Mouse (Mus musculus) CH12.LX (cell line): Measurements from ENCODE around the gene Kif17.

Source experiments
- BHLHE40 ChIP-seq: IDR thresholded peaks from 2 replicates; pipeline ENCODE4 v1.6.1; 2011; ENCODE audit warnings: mild to moderate bottlenecking, low read depth, low read length, improper control_type of control experiment
- CTCF ChIP-seq, 2 experiments: IDR thresholded peaks in 1 of 2; conservative IDR thresholded peaks in 1 of 2; 2 replicates each; pipeline ENCODE4 v1.5.1; 2011 to 2012; ENCODE audit warnings: low read depth in 2 of 2, low read length in 2 of 2, improper control_type of control experiment in 1 of 2, inconsistent platforms in 1 of 2, mild to moderate bottlenecking in 1 of 2, moderate library complexity in 1 of 2
- ETS1 ChIP-seq: conservative IDR thresholded peaks from 2 replicates; pipeline ENCODE4 v1.6.1; 2012; ENCODE audit warnings: low read depth, mild to moderate bottlenecking, inconsistent platforms, low read length, improper control_type of control experiment, moderate library complexity
- HCFC1 ChIP-seq: IDR thresholded peaks from 2 replicates; pipeline ENCODE4 v1.6.1; 2012; ENCODE audit warnings: low read depth, mild to moderate bottlenecking, inconsistent platforms, low read length, improper control_type of control experiment
- MAX ChIP-seq: IDR thresholded peaks from 2 replicates; pipeline ENCODE4 v1.6.1; 2011; ENCODE audit warnings: low read length, improper control_type of control experiment
- NELFE ChIP-seq: IDR thresholded peaks from 2 replicates; pipeline ENCODE4 v1.6.1; 2011; ENCODE audit warnings: low read depth, low read length, improper control_type of control experiment
- NRF1 ChIP-seq: IDR thresholded peaks from 2 replicates; pipeline ENCODE4 v1.6.1; 2014; ENCODE audit warnings: low read depth, mild to moderate bottlenecking, inconsistent platforms, low read length, improper control_type of control experiment, moderate library complexity
- POLR2A ChIP-seq: IDR thresholded peaks from 2 replicates; pipeline ENCODE4 v1.6.1; 2011; ENCODE audit warnings: low read depth, mild to moderate bottlenecking, improper control_type of control experiment, low read length
- POLR2AphosphoS2 ChIP-seq: IDR thresholded peaks from 2 replicates; pipeline ENCODE4 v1.6.1; 2011; ENCODE audit warnings: low read depth, low read length, improper control_type of control experiment
- RAD21 ChIP-seq: IDR thresholded peaks from 2 replicates; pipeline ENCODE4 v1.6.1; 2011; ENCODE audit warnings: low read depth, mild to moderate bottlenecking, low read length, improper control_type of control experiment, moderate library complexity
- RCOR1 ChIP-seq: conservative IDR thresholded peaks from 2 replicates; pipeline ENCODE4 v1.6.1; 2012; ENCODE audit warnings: low read depth, mild to moderate bottlenecking, inconsistent platforms, low read length, improper control_type of control experiment
- TBP ChIP-seq: conservative IDR thresholded peaks from 2 replicates; pipeline ENCODE4 v1.6.1; 2011; ENCODE audit warnings: low read depth, low read length, improper control_type of control experiment
- ZC3H11A ChIP-seq: IDR thresholded peaks from 2 replicates; pipeline ENCODE4 v1.6.1; 2012; ENCODE audit warnings: low read depth, mild to moderate bottlenecking, inconsistent platforms, low read length, improper control_type of control experiment

GRCm38 (mm10) chr4:138216200-138216890 is 33.9 kb upstream of the Kif17 start, which contains the start of gene Hp1bp3:
- peak; percentile 69 for TF ChIP-seq POLR2A
- no peak for TF ChIP-seq CTCF (conservative IDR thresholded peaks at IDR 0.05 in 1 of 2, IDR thresholded peaks at IDR 0.05 in 1 of 2; ENCODE audit: low read depth in 2 of 2, low read length in 2 of 2)
- TF ChIP-seq NRF1: peak; percentile 59
- TF ChIP-seq NELFE: peak; percentile 73
- TF ChIP-seq HCFC1: peak; percentile 48; the same call in 1 of the 2 replicates
- no peak for TF ChIP-seq ETS1
- TF ChIP-seq BHLHE40: peak; percentile 35
- TF ChIP-seq RAD21: no peak
- no peak for TF ChIP-seq RCOR1
- TF ChIP-seq POLR2AphosphoS2: no peak
- no peak for TF ChIP-seq ZC3H11A
- no peak; the same call in 1 of the 2 replicates for TF ChIP-seq MAX
- TF ChIP-seq TBP: no peak
